Mouse (Mus musculus): ENCODE measurements at regions not wholly inside any gene's neighbourhood (a gene's known extent, or its start where the extent isn't known, plus 50 kb on each side); places are given as distances from the start of the nearest gene placed in this dataset.

GRCm38 (mm10) chr2:137706528-137706988 lies 549.8 kb upstream of the Btbd3 start:
- DNase-seq (ENCODE audit: low read depth, low spot score): no peak

- no peak for DNase-seq (ENCODE audit: low read depth, low spot score)
Measured at GRCm38 (mm10) chr2:137705724-137706422, 550.5 kb upstream of the Btbd3 start.

- no peak for DNase-seq (ENCODE audit: low read depth, low spot score)
Measured at GRCm38 (mm10) chr2:137704948-137705723, 551.2 kb upstream of the Btbd3 start.

GRCm38 (mm10) chr2:137704565-137704947 lies 551.8 kb upstream of the Btbd3 start:
- no peak for DNase-seq (ENCODE audit: low read depth, low spot score)

- no peak for DNase-seq (ENCODE audit: low read depth, low spot score)
Measured at GRCm38 (mm10) chr2:137704051-137704450, 552.3 kb upstream of the Btbd3 start.

- DNase-seq (ENCODE audit: low read depth, low spot score): no peak
Measured at GRCm38 (mm10) chr2:137695885-137696284, 560.5 kb upstream of the Btbd3 start.

- no peak for DNase-seq (ENCODE audit: low read depth, low spot score)
Measured at GRCm38 (mm10) chr2:137694020-137694419, 562.3 kb upstream of the Btbd3 start.

GRCm38 (mm10) chr2:137687208-137687607 lies 569.2 kb upstream of the Btbd3 start:
- DNase-seq (ENCODE audit: low read depth, low spot score): no peak

- DNase-seq (ENCODE audit: low read depth, low spot score): no peak
Measured at GRCm38 (mm10) chr2:137686735-137687134, 569.6 kb upstream of the Btbd3 start.

GRCm38 (mm10) chr2:137681762-137682161 lies 565.3 kb upstream of the Jag1 start:
- DNase-seq (ENCODE audit: low read depth, low spot score): no peak

GRCm38 (mm10) chr2:137663171-137663570 lies 546.7 kb upstream of the Jag1 start:
- DNase-seq (ENCODE audit: low read depth, low spot score): no peak

- no peak for DNase-seq (ENCODE audit: low read depth, low spot score)
Measured at GRCm38 (mm10) chr2:137662216-137662615, 545.8 kb upstream of the Jag1 start.

GRCm38 (mm10) chr2:137660449-137660848 lies 544.0 kb upstream of the Jag1 start:
- DNase-seq (ENCODE audit: low read depth, low spot score): no peak

GRCm38 (mm10) chr2:137654296-137654695 lies 537.9 kb upstream of the Jag1 start:
- DNase-seq (ENCODE audit: low read depth, low spot score): no peak

- no peak for DNase-seq (ENCODE audit: low read depth, low spot score)
Measured at GRCm38 (mm10) chr2:137644160-137644559, 527.7 kb upstream of the Jag1 start.

GRCm38 (mm10) chr2:137643269-137644055 lies 527.0 kb upstream of the Jag1 start:
- no peak for DNase-seq (ENCODE audit: low read depth, low spot score)

- DNase-seq (ENCODE audit: low read depth, low spot score): no peak
Measured at GRCm38 (mm10) chr2:137635019-137635621, 518.7 kb upstream of the Jag1 start.

GRCm38 (mm10) chr2:137616637-137617036 lies 500.2 kb upstream of the Jag1 start:
- no peak for DNase-seq (ENCODE audit: low read depth, low spot score)

- no peak for DNase-seq (ENCODE audit: low read depth, low spot score)
Measured at GRCm38 (mm10) chr2:137613791-137614190, 497.3 kb upstream of the Jag1 start.

GRCm38 (mm10) chr2:137608506-137608905 lies 492.1 kb upstream of the Jag1 start:
- no peak for DNase-seq (ENCODE audit: low read depth, low spot score)

GRCm38 (mm10) chr2:137598136-137598535 lies 481.7 kb upstream of the Jag1 start:
- DNase-seq (ENCODE audit: low read depth, low spot score): no peak

- no peak for DNase-seq (ENCODE audit: low read depth, low spot score)
Measured at GRCm38 (mm10) chr2:137594509-137594908, 478.1 kb upstream of the Jag1 start.

Measured in CD4-positive helper T cell, adult 2 months (primary cell).